Mouse (Mus musculus) midbrain, embryonic 16.5 days (tissue): ENCODE measurements around the gene Hnrnpll. TPM values are rescaled to one million over a fixed set of nuclear protein-coding genes. Genes with fewer than 3 reads are reported as not detected.

Source experiments
- ATAC-seq: fragments of 200-750 bp; cut with Nextera tagmentation; 2 replicates; pipeline ENCODE4 v1.8.0; 2017; ENCODE audit warnings: moderate TSS enrichment
- H3K27ac ChIP-seq: fragments of 300-500 bp; sonication (generic); 2 replicates; pipeline ENCODE4 v1.5.1; 2014; ENCODE audit warnings: mild to moderate bottlenecking, low read length, mixed read lengths
- H3K27me3 ChIP-seq: fragments of 300-500 bp; sonication (generic); 2 replicates; pipeline ENCODE4 v1.6.1; 2014; ENCODE audit warnings: low read depth, low read length, mixed read lengths; ENCODE audit not compliant: control insufficient read depth, insufficient read depth
- H3K36me3 ChIP-seq: fragments of 300-500 bp; sonication (generic); 2 replicates; pipeline ENCODE4 v1.6.1; 2014; ENCODE audit warnings: mild to moderate bottlenecking, low read length, moderate library complexity, mixed read lengths; ENCODE audit not compliant: control insufficient read depth, insufficient read depth
- H3K4me1 ChIP-seq: fragments of 300-500 bp; sonication (generic); 2 replicates; pipeline ENCODE4 v1.6.1; 2014; ENCODE audit warnings: mild to moderate bottlenecking, low read length, mixed read lengths; ENCODE audit not compliant: control insufficient read depth, insufficient read depth
- H3K4me2 ChIP-seq: fragments of 300-500 bp; sonication (generic); 2 replicates; pipeline ENCODE4 v1.6.1; 2014; ENCODE audit warnings: mild to moderate bottlenecking, low read length, mixed read lengths
- H3K4me3 ChIP-seq: fragments of 300-500 bp; sonication (generic); 2 replicates; pipeline ENCODE4 v1.5.1; 2014; ENCODE audit warnings: low read depth, mild to moderate bottlenecking, low read length, moderate library complexity, mixed read lengths
- H3K9ac ChIP-seq: fragments of 300-500 bp; sonication (generic); 2 replicates; pipeline ENCODE4 v1.6.1; 2014; ENCODE audit warnings: low read depth, low read length, mixed read lengths
- H3K9me3 ChIP-seq: fragments of 300-500 bp; sonication (generic); replicated peaks from 2 replicates; pipeline ENCODE4 v1.6.1; 2014; ENCODE audit warnings: mild to moderate bottlenecking, low read length, mixed read lengths; ENCODE audit not compliant: control insufficient read depth, poor library complexity, severe bottlenecking
- WGBS: fragments of 180-500 bp; shearing (Covaris S2); extraction: QIAGEN DNeasy Blood & Tissue Kit; methylation state at CpG from one replicate; pipeline ENCODE4 v1.1.7; 2014; 5-methylcytosine and 5-hydroxymethylcytosine counted together
- polyA plus RNA-seq: library from polyadenylated mRNA; unstranded; fragments of >200 nt; fragmentation: Nextera tagmentation; extraction: Ambion mirVana; gene quantifications from 2 replicates; pipeline ENCODE4 v1.2.1, GENCODE M21; 2015

Gene Hnrnpll
- polyA plus RNA-seq, 1 experiment from 2014 or later = 53.9 TPM

DNA sequence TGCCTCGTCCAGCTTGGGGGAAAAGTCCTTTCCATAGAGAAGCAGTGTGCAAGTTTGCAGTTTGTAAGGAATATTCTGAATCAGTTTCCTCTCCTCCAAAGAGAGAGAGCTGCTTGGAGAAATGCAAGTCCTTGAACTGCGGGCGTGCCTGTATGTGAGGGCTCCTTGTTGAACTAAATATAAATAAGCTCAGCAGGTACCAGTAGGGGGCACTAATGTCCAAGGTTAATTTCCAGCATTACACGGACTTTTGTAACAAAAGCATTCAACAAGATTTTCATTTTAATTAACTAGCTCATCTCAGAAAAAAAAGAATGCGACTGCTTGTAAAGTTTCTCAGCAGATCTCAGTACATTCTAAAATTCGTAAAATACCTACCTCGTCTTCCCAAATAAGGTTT, 13.9 kb downstream of the Hnrnpll start:
- no peak for ATAC-seq
- H3K27ac ChIP-seq = no peak overlapping the region
- no peak overlapping the region for H3K4me3 ChIP-seq
- H3K4me2 ChIP-seq = no peak overlapping the region
- no peaks in the 10 kb centered on the region for H3K4me1 ChIP-seq
- 65% methylated on average over 7 of the region's 7 CpGs for WGBS
- no peak overlapping the region for H3K9ac ChIP-seq
- no peaks in the 10 kb centered on the region for H3K27me3 ChIP-seq
- H3K36me3 ChIP-seq = peaks cover 14% of the 10 kb centered on the region; the same call in 1 of the 2 replicates
- H3K9me3 ChIP-seq = no peaks in the 10 kb centered on the region

GRCm38 (mm10) chr17:80041739-80042138, 20.4 kb downstream of the Hnrnpll start:
- whole genome bisulfite sequencing = 73% methylated on average over 1 of the region's 1 CpGs
- H3K9me3 ChIP-seq = no peaks in the 10 kb centered on the region
- no peak overlapping the region for H3K27ac ChIP-seq
- no peak for ATAC-seq
- no peaks in the 10 kb centered on the region for H3K4me1 ChIP-seq
- no peak overlapping the region for H3K4me2 ChIP-seq
- no peaks in the 10 kb centered on the region for H3K27me3 ChIP-seq
- H3K9ac ChIP-seq = no peak overlapping the region
- H3K36me3 ChIP-seq = peaks cover 6% of the 10 kb centered on the region
- no peak overlapping the region for H3K4me3 ChIP-seq

- H3K9ac ChIP-seq = no peak overlapping the region
- WGBS = 92% methylated on average over 6 of the region's 6 CpGs
- peaks cover 25% of the 10 kb centered on the region for H3K36me3 ChIP-seq
- no peak overlapping the region for H3K4me2 ChIP-seq
- H3K27ac ChIP-seq = no peak overlapping the region
- ATAC-seq = 0 out of 2 replicates have a peak, but pooled peaks have one; percentile 36
- no peaks in the 10 kb centered on the region for H3K4me1 ChIP-seq
- no peaks in the 10 kb centered on the region for H3K27me3 ChIP-seq
- H3K9me3 ChIP-seq = no peaks in the 10 kb centered on the region
- H3K4me3 ChIP-seq = no peak overlapping the region
Measured at GRCm38 (mm10) chr17:80028675-80029074, 33.5 kb downstream of the Hnrnpll start.

DNA sequence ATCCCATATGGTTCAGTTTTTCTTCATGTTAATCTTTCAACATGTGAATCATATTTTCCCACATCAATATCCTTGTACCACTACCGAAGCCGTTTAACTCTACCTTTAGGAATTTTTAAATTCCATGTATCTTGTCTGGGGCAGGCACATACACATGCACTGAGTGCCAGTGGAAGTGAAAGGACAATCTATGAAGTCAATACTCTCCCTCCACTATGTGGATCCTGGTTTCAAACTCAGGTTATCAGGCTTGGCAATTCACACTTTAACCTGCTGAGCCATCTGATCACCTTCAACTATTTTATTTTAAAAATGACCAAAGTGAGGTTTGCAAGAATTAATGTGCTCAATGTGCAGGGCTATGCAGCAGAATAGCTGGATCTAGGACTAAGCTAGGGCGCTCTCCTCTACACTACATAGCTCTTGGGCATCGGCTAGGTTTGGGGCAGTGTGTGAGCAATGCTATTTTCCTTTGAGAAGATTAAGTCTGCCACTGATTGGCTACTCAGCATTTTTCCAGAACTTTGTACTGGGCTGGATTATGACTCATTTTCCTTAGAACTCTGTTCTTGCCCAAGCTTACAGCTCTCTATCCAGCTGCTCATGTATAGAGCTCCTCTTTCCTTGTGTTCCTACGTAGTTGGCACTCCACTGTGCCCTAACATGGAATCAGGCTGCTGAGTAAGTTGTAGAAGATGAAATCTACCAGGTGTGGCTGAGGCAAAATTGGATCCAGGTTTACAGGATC, 35.8 kb downstream of the Hnrnpll start:
- WGBS = 96% methylated on average over 5 of the region's 5 CpGs
- Histone ChIP-seq H3K9me3 (no peaks in the 10 kb centered on the region), H3K4me3 (no peak overlapping the region), H3K9ac (no peak overlapping the region), H3K27ac (no peak overlapping the region), H3K4me1 (no peaks in the 10 kb centered on the region), H3K36me3 (peaks cover 15% of the 10 kb centered on the region), H3K4me2 (no peak overlapping the region), H3K27me3 (no peaks in the 10 kb centered on the region)
- no peak for ATAC-seq

- no peak for ATAC-seq
- H3K9me3 ChIP-seq = no peaks in the 10 kb centered on the region
- H3K4me3 ChIP-seq = no peak overlapping the region
- WGBS = 80% methylated on average over 5 of the region's 5 CpGs
- H3K4me2 ChIP-seq = no peak overlapping the region
- no peaks in the 10 kb centered on the region for H3K36me3 ChIP-seq
- no peaks in the 10 kb centered on the region for H3K27me3 ChIP-seq
- no peak overlapping the region; the same call in 1 of the 2 replicates for H3K27ac ChIP-seq
- H3K9ac ChIP-seq = no peak overlapping the region
- H3K4me1 ChIP-seq = peaks cover 2% of the 10 kb centered on the region; the same call in 1 of the 2 replicates
Measured at GRCm38 (mm10) chr17:80022090-80022489, 40.0 kb downstream of the Hnrnpll start.

DNA sequence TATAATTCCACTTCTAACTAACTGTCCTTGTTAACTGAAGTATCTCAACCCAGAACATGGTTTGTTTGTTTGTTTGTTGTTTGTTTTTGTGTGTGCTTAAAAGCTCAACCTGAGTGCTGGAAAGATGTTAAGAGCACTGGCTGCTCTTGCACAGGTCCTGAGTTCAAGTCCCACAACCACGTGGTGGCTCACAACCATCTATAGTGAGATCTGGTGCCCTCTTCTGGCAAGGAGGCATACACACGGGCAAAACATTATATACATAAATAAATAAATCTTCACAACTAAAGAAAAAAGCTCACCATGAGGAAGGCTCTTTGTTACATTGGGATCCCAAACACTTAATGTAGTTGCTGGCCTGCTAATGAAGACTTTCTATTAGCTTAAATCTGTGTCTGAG, 41.6 kb downstream of the Hnrnpll start:
- 73% methylated on average over 2 of the region's 2 CpGs for WGBS
- Histone ChIP-seq H3K4me1 (peaks cover 2% of the 10 kb centered on the region; the same call in 1 of the 2 replicates), H3K27ac (no peak overlapping the region), H3K36me3 (no peaks in the 10 kb centered on the region), H3K4me3 (no peak overlapping the region), H3K4me2 (no peak overlapping the region), H3K9me3 (no peaks in the 10 kb centered on the region), H3K9ac (no peak overlapping the region), H3K27me3 (no peaks in the 10 kb centered on the region)
- no peak for ATAC-seq

GRCm38 (mm10) chr17:80018976-80019541, 43.1 kb downstream of the Hnrnpll start:
- H3K27me3 ChIP-seq = no peaks in the 10 kb centered on the region
- no peaks in the 10 kb centered on the region for H3K36me3 ChIP-seq
- H3K4me1 ChIP-seq = peaks cover 2% of the 10 kb centered on the region; the same call in 1 of the 2 replicates
- H3K9ac ChIP-seq = 0 out of 2 replicates have a peak overlapping the region, but pooled peaks have one; percentile 21
- whole genome bisulfite sequencing = 8% methylated on average over 22 of the region's 22 CpGs
- ATAC-seq = peak; percentile 53; the same call in 1 of the 2 replicates
- no peak overlapping the region for H3K27ac ChIP-seq
- peak overlapping the region; percentile 41 for H3K4me2 ChIP-seq
- H3K4me3 ChIP-seq = no peak overlapping the region
- no peaks in the 10 kb centered on the region for H3K9me3 ChIP-seq

DNA sequence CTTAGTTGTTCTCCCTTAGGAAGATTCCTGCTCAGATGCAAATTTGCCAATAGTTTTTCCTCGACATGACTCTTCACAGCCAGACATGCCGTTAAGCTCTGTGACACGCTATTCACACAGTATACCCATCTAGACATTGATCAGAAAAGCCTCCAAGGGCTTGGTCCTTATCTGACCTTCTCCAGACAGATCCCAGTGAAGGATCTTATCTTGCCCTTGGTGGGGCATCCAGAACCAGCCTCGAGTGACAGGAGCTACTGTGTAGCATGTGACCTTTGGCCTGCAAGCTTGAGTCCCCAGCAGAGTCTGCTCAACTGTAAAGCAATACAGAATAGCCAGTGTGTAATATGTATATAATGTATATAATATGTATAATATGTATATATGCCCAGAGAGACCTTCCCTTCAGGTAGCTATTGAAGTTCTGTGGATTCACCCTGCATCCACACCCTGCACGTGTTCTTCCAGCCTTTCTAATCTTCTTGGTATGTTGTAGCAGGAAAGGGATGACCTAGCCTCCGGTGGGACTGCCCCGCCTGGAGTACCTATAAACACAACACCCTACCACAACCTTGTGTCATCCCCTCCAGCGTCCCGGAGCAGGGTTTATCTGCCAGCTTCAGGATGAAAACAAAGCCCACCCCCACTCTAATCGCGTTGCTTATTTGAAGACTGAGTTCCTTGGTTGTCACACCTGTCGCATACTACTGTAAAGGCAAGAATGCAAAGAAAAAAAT, 43.7 kb downstream of the Hnrnpll start:
- no peak overlapping the region for H3K27ac ChIP-seq
- no peaks in the 10 kb centered on the region for H3K27me3 ChIP-seq
- H3K4me1 ChIP-seq = peaks cover 2% of the 10 kb centered on the region; the same call in 1 of the 2 replicates
- H3K9ac ChIP-seq = no peak overlapping the region
- 69% methylated on average over 12 of the region's 12 CpGs for WGBS
- no peak overlapping the region for H3K4me3 ChIP-seq
- no peak; the same call in 1 of the 2 replicates for ATAC-seq
- H3K9me3 ChIP-seq = no peaks in the 10 kb centered on the region
- no peak overlapping the region for H3K4me2 ChIP-seq
- no peaks in the 10 kb centered on the region for H3K36me3 ChIP-seq
